ENCODE assay signal across 8 mouse cellular contexts in the genomic region with DNA sequence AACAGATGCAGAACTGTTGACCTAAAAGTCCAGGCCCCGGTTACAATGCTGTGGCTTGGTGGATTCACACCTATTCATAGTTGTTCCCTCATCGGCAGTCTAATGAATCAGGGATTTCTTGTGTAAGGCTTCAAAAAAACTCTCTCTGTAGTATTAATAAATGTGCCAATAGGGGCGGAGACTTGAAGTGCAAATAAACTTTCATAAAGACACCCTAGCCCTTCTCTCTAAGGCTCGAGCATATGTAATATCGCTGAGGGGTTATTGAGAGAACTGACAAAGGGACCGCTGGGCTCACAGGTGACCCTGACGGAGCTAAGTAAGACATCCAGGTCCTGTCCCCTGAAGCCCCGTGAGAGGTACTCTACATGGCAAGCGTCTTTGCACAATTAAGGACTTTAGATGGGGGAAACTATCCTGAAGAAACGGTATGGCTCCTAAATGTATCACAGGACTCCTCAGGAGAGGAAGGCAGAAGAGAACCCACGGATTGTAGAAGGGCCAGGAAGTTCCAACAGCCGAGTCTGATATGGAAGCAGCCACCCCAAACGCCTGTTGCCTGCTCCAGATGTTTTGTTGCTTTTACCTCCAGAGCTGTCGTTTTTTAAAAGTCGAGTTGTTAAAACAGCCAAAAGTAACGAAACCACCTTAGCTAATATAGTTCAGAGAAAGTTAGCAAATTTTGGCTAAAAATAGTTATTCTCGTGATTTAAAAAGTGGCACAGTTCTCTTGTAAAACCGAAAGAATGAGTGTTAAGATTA. TPM values are rescaled to one million over a fixed set of nuclear protein-coding genes. Genes with fewer than 3 reads are reported as not detected.
DNase-seq lines count a peak whose midpoint lies in the region; ATAC-seq and TF ChIP-seq lines count a peak whose summit lies in the region.

No protein-coding gene starts in this region.

- no peak for DNase-seq in spleen, adult 2 months (ENCODE audit: low read depth in 1 of 2, low spot score in 2 of 2)
- DNase-seq in spleen, adult 12 weeks (ENCODE audit: low spot score) = no peak
- DNase-seq in liver, embryonic 13.5 days = no peak
- no peak for DNase-seq in adrenal gland, postnatal 10 days
- no peak for DNase-seq in left cerebral cortex, postnatal 14 days (ENCODE audit: low spot score in 2 of 2)
- no peak for DNase-seq in MN1 (ENCODE audit: low spot score)

- H3K27ac ChIP-seq in spleen, adult 2 months (ENCODE audit: insufficient read depth, low read length) = no peak overlapping the region
- peak overlapping the region; percentile 73; the same call in 1 of the 2 replicates for H3K27ac ChIP-seq in forebrain, embryonic 15.5 days (replicated peaks)
- H3K27ac ChIP-seq in liver, embryonic 13.5 days = no peak overlapping the region
- peak overlapping the region; percentile 84 for H3K27ac ChIP-seq in stomach, embryonic 16.5 days (ENCODE audit: low read length)

- peak overlapping the region; percentile 76 for H3K4me2 ChIP-seq in forebrain, embryonic 15.5 days (replicated peaks)
- H3K4me2 ChIP-seq in liver, embryonic 13.5 days = peak overlapping the region; percentile 96
- H3K4me2 ChIP-seq in stomach, embryonic 16.5 days (ENCODE audit: low read depth, low read length) = peak overlapping the region; percentile 74

- 26% methylated on average over 18 of the region's 18 CpGs for WGBS in spleen, adult 2 months
- 48% methylated on average over 18 of the region's 18 CpGs for WGBS in forebrain, embryonic 15.5 days
- 38% methylated on average over 18 of the region's 18 CpGs for WGBS in liver, embryonic 13.5 days (ENCODE audit: insufficient replicate concordance)
- 37% methylated on average over 18 of the region's 18 CpGs for WGBS in stomach, embryonic 16.5 days

- 0 out of 2 replicates have a peak, but pooled peaks cover 1% of the 10 kb centered on the region for H3K36me3 ChIP-seq in spleen, adult 2 months (ENCODE audit: control insufficient read depth, insufficient read depth, low read length)
- H3K36me3 ChIP-seq in forebrain, embryonic 15.5 days = no peaks in the 10 kb centered on the region; the same call in 1 of the 2 replicates
- H3K36me3 ChIP-seq in liver, embryonic 13.5 days = peaks cover 3% of the 10 kb centered on the region
- no peaks in the 10 kb centered on the region for H3K36me3 ChIP-seq in stomach, embryonic 16.5 days (ENCODE audit: control insufficient read depth, insufficient read depth, low read length)

- peak overlapping the region; percentile 65 for H3K4me3 ChIP-seq in spleen, adult 2 months (ENCODE audit: extremely low read depth, insufficient read depth, insufficient read length)
- H3K4me3 ChIP-seq in forebrain, embryonic 15.5 days = peak overlapping the region; percentile 53
- H3K4me3 ChIP-seq in liver, embryonic 13.5 days (replicated peaks) = peak overlapping the region; percentile 73
- peak overlapping the region; percentile 72 for H3K4me3 ChIP-seq in stomach, embryonic 16.5 days (replicated peaks; ENCODE audit: low read length)

- intact Hi-C loops in left cerebral cortex, postnatal 14 days (cut with DNase I) = no loop called here

- no peak for ATAC-seq in forebrain, embryonic 15.5 days (replicated peaks)
- ATAC-seq in liver, embryonic 13.5 days (ENCODE audit: low read depth) = no peak
- ATAC-seq in stomach, embryonic 16.5 days (ENCODE audit: insufficient read depth, low FRiP score) = no peak

- no peak for TF ChIP-seq POLR2A in spleen, adult 2 months (IDR thresholded peaks at IDR 0.05; ENCODE audit: low read depth, low read length)

- H3K4me1 ChIP-seq in spleen, adult 2 months (ENCODE audit: control insufficient read depth, insufficient read depth, insufficient read length) = peaks cover 5% of the 10 kb centered on the region; the same call in 1 of the 2 replicates
- peaks cover 11% of the 10 kb centered on the region for H3K4me1 ChIP-seq in forebrain, embryonic 15.5 days
- peaks cover 51% of the 10 kb centered on the region for H3K4me1 ChIP-seq in liver, embryonic 13.5 days (replicated peaks)
- H3K4me1 ChIP-seq in stomach, embryonic 16.5 days (ENCODE audit: control insufficient read depth, insufficient read depth, low read length) = peaks cover 4% of the 10 kb centered on the region; the same call in 1 of the 2 replicates

- peak overlapping the region; percentile 49; the same call in 1 of the 2 replicates for H3K9ac ChIP-seq in forebrain, embryonic 15.5 days (replicated peaks)
- peak overlapping the region; percentile 75 for H3K9ac ChIP-seq in liver, embryonic 13.5 days
- H3K9ac ChIP-seq in stomach, embryonic 16.5 days (ENCODE audit: low read length) = peak overlapping the region; percentile 80

- TF ChIP-seq CTCF in spleen, adult 2 months (IDR thresholded peaks at IDR 0.05; ENCODE audit: extremely low read depth, insufficient read depth, insufficient read length, insufficient replicate concordance) = no peak

- no peaks in the 10 kb centered on the region for H3K9me3 ChIP-seq in forebrain, embryonic 15.5 days
- no peaks in the 10 kb centered on the region for H3K9me3 ChIP-seq in liver, embryonic 13.5 days (replicated peaks)
- H3K9me3 ChIP-seq in stomach, embryonic 16.5 days (replicated peaks; ENCODE audit: control insufficient read depth, low read length) = no peaks in the 10 kb centered on the region

- H3K27me3 ChIP-seq in spleen, adult 2 months (ENCODE audit: control insufficient read depth, insufficient read depth, low read length) = no peaks in the 10 kb centered on the region
- no peaks in the 10 kb centered on the region for H3K27me3 ChIP-seq in forebrain, embryonic 15.5 days
- H3K27me3 ChIP-seq in liver, embryonic 13.5 days = no peaks in the 10 kb centered on the region
- H3K27me3 ChIP-seq in stomach, embryonic 16.5 days (ENCODE audit: control insufficient read depth, insufficient read depth, low read length) = no peaks in the 10 kb centered on the region

RNA-seq across cellular contexts. Expression of a gene that starts 1.0 kb away (rescaled TPM):
- polyA plus RNA-seq in spleen, adult 2 months (2012; rRNA removed) = 0.49 and 0.50 TPM in 2 replicates
- polyA plus RNA-seq in forebrain, embryonic 15.5 days (2015; fragmentation: Nextera tagmentation; extraction: Ambion mirVana) = 1.6 and 1.9 TPM in 2 replicates
- polyA plus RNA-seq in liver, embryonic 13.5 days (2015; fragmentation: Nextera tagmentation; extraction: Ambion mirVana) = 2.1 and 2.3 TPM in 2 replicates
- polyA plus RNA-seq in stomach, embryonic 16.5 days (2015; fragmentation: Nextera tagmentation; extraction: Ambion mirVana) = 2.2 and 2.3 TPM in 2 replicates
- 1 to 10 TPM; 2.6 to 3.5 TPM for total RNA-seq in adrenal gland, postnatal 10 days (2021)
- total RNA-seq in left cerebral cortex, postnatal 14 days (2021) = 1 to 10 TPM; 1.1 to 1.7 TPM

Comparison
In these comparisons a context has a peak if more than half of its experiments do, and no peak if none do; other contexts are left out.
1. H3K27ac ChIP-seq: peak in forebrain, embryonic 15.5 days (single experiment) and stomach, embryonic 16.5 days (single experiment); none in spleen, adult 2 months (single experiment) and liver, embryonic 13.5 days (single experiment).
2. Peak in every context shown above with its lines, with median percentiles within 50 percentile points of each other: H3K4me3 ChIP-seq, H3K4me2 ChIP-seq and H3K9ac ChIP-seq.